In the genomic region with DNA sequence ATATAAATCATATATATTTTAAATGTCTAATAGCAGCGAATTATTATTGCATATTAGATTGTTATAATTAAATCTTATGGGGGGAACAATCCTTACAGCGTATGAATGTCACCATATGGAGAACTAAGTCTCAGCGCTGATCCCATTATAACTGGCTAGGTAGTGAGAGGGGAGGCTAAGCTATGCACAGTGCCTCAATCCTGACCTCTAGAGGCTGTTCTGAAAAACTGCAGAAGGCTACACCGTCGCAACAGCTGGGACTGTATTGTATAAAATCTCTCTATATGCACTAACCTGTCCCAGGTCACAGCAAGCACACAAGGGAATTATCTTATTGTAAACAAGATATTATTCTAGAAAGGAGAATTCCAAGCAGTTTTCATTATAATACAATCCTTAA, we compare ENCODE assay signal across 8 mouse cellular contexts.
DNase-seq lines count a peak whose midpoint lies in the region; ATAC-seq and TF ChIP-seq lines count a peak whose summit lies in the region.

No protein-coding gene starts in this region.

- H3K4me2 ChIP-seq in forebrain, postnatal 0 days (ENCODE audit: low read depth), result no peak overlapping the region
- H3K4me2 ChIP-seq in kidney, postnatal 0 days (ENCODE audit: low read length), result no peak overlapping the region
- H3K4me2 ChIP-seq in liver, embryonic 14.5 days (ENCODE audit: low read depth), result no peak overlapping the region
- no peak overlapping the region for H3K4me2 ChIP-seq in neural tube, embryonic 15.5 days

- intact Hi-C loops in heart, postnatal 10 days (cut with DNase I), result no loop called here

- no peaks in the 10 kb centered on the region for H3K27me3 ChIP-seq in heart, embryonic 10.5 days (ENCODE audit: insufficient read depth, poor library complexity, severe bottlenecking)
- no peaks in the 10 kb centered on the region for H3K27me3 ChIP-seq in cerebellum, adult 2 months (ENCODE audit: control insufficient read depth, insufficient read depth, low read length)
- H3K27me3 ChIP-seq in forebrain, postnatal 0 days (ENCODE audit: insufficient read depth, low read length), result no peaks in the 10 kb centered on the region
- H3K27me3 ChIP-seq in kidney, postnatal 0 days (ENCODE audit: insufficient read depth, low read length), result no peaks in the 10 kb centered on the region
- H3K27me3 ChIP-seq in liver, embryonic 14.5 days (ENCODE audit: control insufficient read depth, insufficient read depth, low read length), result no peaks in the 10 kb centered on the region
- no peaks in the 10 kb centered on the region for H3K27me3 ChIP-seq in neural tube, embryonic 15.5 days (replicated peaks)

- no peaks in the 10 kb centered on the region for H3K9me3 ChIP-seq in heart, embryonic 10.5 days
- H3K9me3 ChIP-seq in forebrain, postnatal 0 days (ENCODE audit: low read length), result no peaks in the 10 kb centered on the region
- H3K9me3 ChIP-seq in kidney, postnatal 0 days (replicated peaks; ENCODE audit: low read length), result no peaks in the 10 kb centered on the region
- H3K9me3 ChIP-seq in liver, embryonic 14.5 days (ENCODE audit: control insufficient read depth, low read length), result no peaks in the 10 kb centered on the region
- no peaks in the 10 kb centered on the region for H3K9me3 ChIP-seq in neural tube, embryonic 15.5 days (replicated peaks)

- ATAC-seq in forebrain, postnatal 0 days, result peak; percentile 96
- ATAC-seq in kidney, postnatal 0 days (replicated peaks; ENCODE audit: low FRiP score, low read depth), result peak; percentile 61; the same call in 1 of the 2 replicates
- no peak for ATAC-seq in liver, embryonic 14.5 days (ENCODE audit: insufficient read depth)
- peak; percentile 94 for ATAC-seq in neural tube, embryonic 15.5 days (ENCODE audit: low FRiP score)

- no peaks in the 10 kb centered on the region for H3K4me1 ChIP-seq in heart, embryonic 10.5 days
- no peaks in the 10 kb centered on the region; the same call in 1 of the 2 replicates for H3K4me1 ChIP-seq in cerebellum, adult 2 months (ENCODE audit: control insufficient read depth, insufficient read depth, low read length)
- H3K4me1 ChIP-seq in forebrain, postnatal 0 days (ENCODE audit: insufficient read depth), result no peaks in the 10 kb centered on the region
- no peaks in the 10 kb centered on the region for H3K4me1 ChIP-seq in kidney, postnatal 0 days (replicated peaks; ENCODE audit: insufficient read depth, low read length)
- no peaks in the 10 kb centered on the region for H3K4me1 ChIP-seq in liver, embryonic 14.5 days (replicated peaks; ENCODE audit: control insufficient read depth in 2 of 2, insufficient read depth in 2 of 2, low read length in 1 of 2)
- peaks cover 7% of the 10 kb centered on the region; the same call in 1 of the 2 replicates for H3K4me1 ChIP-seq in neural tube, embryonic 15.5 days

- no peaks in the 10 kb centered on the region for H3K36me3 ChIP-seq in heart, embryonic 10.5 days
- no peaks in the 10 kb centered on the region for H3K36me3 ChIP-seq in forebrain, postnatal 0 days (ENCODE audit: insufficient read depth)
- no peaks in the 10 kb centered on the region for H3K36me3 ChIP-seq in kidney, postnatal 0 days (ENCODE audit: insufficient read depth, low read length)
- no peaks in the 10 kb centered on the region for H3K36me3 ChIP-seq in liver, embryonic 14.5 days (replicated peaks; ENCODE audit: control insufficient read depth, insufficient read depth, low read depth)
- no peaks in the 10 kb centered on the region for H3K36me3 ChIP-seq in neural tube, embryonic 15.5 days

- no peak for TF ChIP-seq POLR2A in cerebellum, adult 2 months (IDR thresholded peaks at IDR 0.05; ENCODE audit: borderline replicate concordance, insufficient read depth, low read length)

- DNase-seq in heart, postnatal 10 days, result peak; percentile 29 to 47
- DNase-seq in heart, embryonic 10.5 days (ENCODE audit: low spot score), result no peak
- peak; percentile 61 to 73 for DNase-seq in cerebellum, adult 2 months
- peak; percentile 74 for DNase-seq in forebrain, postnatal 0 days
- peak; percentile 90 for DNase-seq in kidney, postnatal 0 days (ENCODE audit: low spot score)
- DNase-seq in liver, embryonic 14.5 days (ENCODE audit: low read depth in 3 of 3, low spot score in 3 of 3), result no peak
- no peak for DNase-seq in natural killer cell, adult 2 months (ENCODE audit: low spot score in 2 of 2)

- no peak for TF ChIP-seq EP300 in liver, embryonic 14.5 days (IDR thresholded peaks at IDR 0.05; ENCODE audit: low read depth)

- H3K27ac ChIP-seq in heart, embryonic 10.5 days, result no peak overlapping the region
- H3K27ac ChIP-seq in cerebellum, adult 2 months (ENCODE audit: insufficient read depth, low read length), result no peak overlapping the region
- no peak overlapping the region for H3K27ac ChIP-seq in forebrain, postnatal 0 days (ENCODE audit: low read depth, low read length)
- no peak overlapping the region for H3K27ac ChIP-seq in kidney, postnatal 0 days
- H3K27ac ChIP-seq in liver, embryonic 14.5 days, result no peak overlapping the region
- no peak overlapping the region for H3K27ac ChIP-seq in neural tube, embryonic 15.5 days (replicated peaks)

- peak; percentile 90 for TF ChIP-seq CTCF in cerebellum, adult 2 months (IDR thresholded peaks at IDR 0.05; ENCODE audit: borderline replicate concordance, insufficient read depth, low read depth, low read length)
- peak; percentile 85 for TF ChIP-seq CTCF in forebrain, postnatal 0 days (IDR thresholded peaks at IDR 0.05; ENCODE audit: low read depth)
- peak; percentile 93 for TF ChIP-seq CTCF in kidney, postnatal 0 days (IDR thresholded peaks at IDR 0.05; ENCODE audit: low read depth)
- peak; percentile 70 for TF ChIP-seq CTCF in liver, embryonic 14.5 days (IDR thresholded peaks at IDR 0.05; ENCODE audit: low read depth)

- no peak overlapping the region for H3K4me3 ChIP-seq in heart, embryonic 10.5 days
- no peak overlapping the region for H3K4me3 ChIP-seq in cerebellum, adult 2 months (replicated peaks; ENCODE audit: insufficient read depth, low read depth, low read length)
- H3K4me3 ChIP-seq in forebrain, postnatal 0 days (ENCODE audit: low read depth, low read length), result no peak overlapping the region
- H3K4me3 ChIP-seq in kidney, postnatal 0 days (replicated peaks; ENCODE audit: low read depth, low read length), result no peak overlapping the region
- H3K4me3 ChIP-seq in liver, embryonic 14.5 days (ENCODE audit: insufficient read depth in 1 of 2, low read depth in 2 of 2, low read length in 2 of 2), result no peak overlapping the region
- no peak overlapping the region for H3K4me3 ChIP-seq in neural tube, embryonic 15.5 days (replicated peaks)

- 15% methylated on average over 5 of the region's 5 CpGs for WGBS in heart, embryonic 10.5 days
- 6% methylated on average over 5 of the region's 5 CpGs for WGBS in cerebellum, adult 2 months
- WGBS in forebrain, postnatal 0 days, result 6% methylated on average over 5 of the region's 5 CpGs
- 12% methylated on average over 5 of the region's 5 CpGs for WGBS in kidney, postnatal 0 days
- 13% methylated on average over 5 of the region's 5 CpGs for WGBS in liver, embryonic 14.5 days (ENCODE audit: insufficient replicate concordance)
- 8% methylated on average over 5 of the region's 5 CpGs for WGBS in neural tube, embryonic 15.5 days

- no peak overlapping the region for H3K9ac ChIP-seq in forebrain, postnatal 0 days
- no peak overlapping the region for H3K9ac ChIP-seq in kidney, postnatal 0 days (ENCODE audit: low read depth, low read length)
- no peak overlapping the region for H3K9ac ChIP-seq in liver, embryonic 14.5 days (replicated peaks)
- H3K9ac ChIP-seq in neural tube, embryonic 15.5 days (replicated peaks), result no peak overlapping the region

Comparison
In these comparisons a context has a peak if more than half of its experiments do, and no peak if none do; other contexts are left out.
1. DNase-seq: peak in heart, postnatal 10 days (2 of 2), cerebellum, adult 2 months (2 of 2), forebrain, postnatal 0 days (single experiment) and kidney, postnatal 0 days (single experiment); none in heart, embryonic 10.5 days (single experiment), liver, embryonic 14.5 days (0 of 3) and natural killer cell, adult 2 months (0 of 2).
2. Peak in every context shown above with its lines, with median percentiles within 50 percentile points of each other: CTCF ChIP-seq.